Mouse (Mus musculus) lung, postnatal 0 days (tissue): ENCODE results near the gene Pck1. TPM values are rescaled to one million over a fixed set of nuclear protein-coding genes. Genes with fewer than 3 reads are reported as not detected.
"Not testable (repeated sequence)": the region's sequence is repeated elsewhere in the genome, so short reads cannot be mapped to it uniquely, and the experiment has no call there.

Source experiments
- ATAC-seq: fragments of 200-750 bp; cut with Nextera tagmentation; 2 replicates; pipeline ENCODE4 v1.8.0; 2017; ENCODE audit warnings: moderate library complexity
- DNase-seq: peaks from one replicate; pipeline ENCODE4 v3.0.0-alpha.2; 2016; ENCODE audit warnings: low spot score
- H3K27ac ChIP-seq: fragments of 300-500 bp; sonication (generic); 2 replicates; pipeline ENCODE4 v1.5.1; 2014; ENCODE audit warnings: antibody characterized with exemption, mild to moderate bottlenecking, low read length, mixed read lengths
- H3K27me3 ChIP-seq: fragments of 300-500 bp; sonication (generic); replicated peaks from 2 replicates; pipeline ENCODE4 v1.6.1; 2014; ENCODE audit warnings: low read length, mixed read lengths; ENCODE audit not compliant: insufficient read depth
- H3K36me3 ChIP-seq: fragments of 300-500 bp; sonication (generic); 2 replicates; pipeline ENCODE4 v1.6.1; 2014; ENCODE audit warnings: low read length, mixed read lengths; ENCODE audit not compliant: insufficient read depth
- H3K4me1 ChIP-seq: fragments of 300-500 bp; sonication (generic); 2 replicates; pipeline ENCODE4 v1.6.1; 2014; ENCODE audit warnings: antibody characterized with exemption, low read depth, low read length, mixed read lengths; ENCODE audit not compliant: insufficient read depth
- H3K4me2 ChIP-seq: fragments of 300-500 bp; sonication (generic); replicated peaks from 2 replicates; pipeline ENCODE4 v1.6.1; 2014; ENCODE audit warnings: low read depth, mild to moderate bottlenecking, low read length, moderate library complexity, mixed read lengths
- H3K4me3 ChIP-seq: fragments of 300-500 bp; sonication (generic); 2 replicates; pipeline ENCODE4 v1.5.1; 2014; ENCODE audit warnings: low read depth, low read length
- H3K9ac ChIP-seq: fragments of 300-500 bp; sonication (generic); replicated peaks from 2 replicates; pipeline ENCODE4 v1.6.1; 2014; ENCODE audit warnings: low read depth, mild to moderate bottlenecking
- H3K9me3 ChIP-seq: fragments of 300-500 bp; sonication (generic); 2 replicates; pipeline ENCODE4 v1.6.1; 2016; ENCODE audit warnings: low read length, mixed read lengths
- CTCF ChIP-seq: IDR thresholded peaks from 2 replicates; pipeline ENCODE4 v1.5.1; 2016; ENCODE audit warnings: antibody characterized with exemption, mild to moderate bottlenecking
- EP300 ChIP-seq: IDR thresholded peaks from 2 replicates; pipeline ENCODE4 v1.6.1; 2016; ENCODE audit warnings: antibody characterized with exemption, mild to moderate bottlenecking, control low read depth
- WGBS: fragments of 180-500 bp; shearing (Covaris S2); extraction: QIAGEN DNeasy Blood & Tissue Kit; methylation state at CpG from one replicate; pipeline ENCODE4 v1.1.7; 2014; 5-methylcytosine and 5-hydroxymethylcytosine counted together
- polyA plus RNA-seq: library from polyadenylated mRNA; unstranded; fragments of >200 nt; fragmentation: Nextera tagmentation; extraction: Ambion mirVana; gene quantifications from 2 replicates; pipeline ENCODE4 v1.2.1, GENCODE M21; 2015

The Pck1 gene
- 0.08 and 0.10 TPM in 2 replicates for polyA plus RNA-seq

DNA sequence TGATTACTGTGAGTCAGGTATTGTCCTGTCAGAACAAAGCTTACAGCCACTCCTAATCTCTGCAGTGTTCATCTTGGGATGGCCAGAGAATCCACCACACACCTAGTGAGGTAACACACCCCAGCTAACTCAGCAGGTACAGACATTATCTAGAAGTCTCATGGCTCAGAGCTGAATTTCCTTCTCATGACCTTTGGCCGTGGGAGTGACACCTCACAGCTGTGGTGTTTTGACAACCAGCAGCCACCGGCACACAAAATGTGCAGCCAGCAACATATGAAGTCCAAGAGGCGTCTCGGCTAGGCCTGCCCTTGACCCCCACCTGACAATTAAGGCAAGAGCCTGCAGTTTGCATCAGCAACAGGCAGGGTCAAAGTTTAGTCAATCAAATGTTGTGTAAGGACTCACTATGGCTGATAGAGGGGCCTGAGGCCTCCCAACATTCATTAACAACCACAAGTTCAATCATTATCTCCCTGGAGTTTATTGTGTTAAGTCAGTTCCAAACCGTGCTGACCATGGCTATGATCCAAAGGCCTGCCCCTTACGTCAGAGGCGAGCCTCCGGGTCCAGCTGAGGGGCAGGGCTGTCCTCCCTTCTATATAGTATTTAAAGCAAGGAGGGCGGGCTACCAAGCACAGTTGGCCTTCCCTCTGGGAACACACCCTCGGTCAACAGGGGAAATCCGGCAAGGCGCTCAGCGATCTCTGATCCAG, at the start of gene Pck1:
Gene Pck1, plus strand, starts transcription at position 613 of the 716 bp plus-strand sequence.
- DNase-seq (no peak), ATAC-seq (peak; percentile 38; the same call in 1 of the 2 replicates)
- H3K9me3 ChIP-seq, result no peaks in the 10 kb centered on the region
- H3K36me3 ChIP-seq, result no peaks in the 10 kb centered on the region
- H3K27me3 ChIP-seq, result no peaks in the 10 kb centered on the region
- no peak within 1 kb of the TSS for H3K9ac ChIP-seq
- H3K27ac ChIP-seq, result no peak within 1 kb of the TSS
- TF ChIP-seq CTCF (no peak), EP300 (no peak)
- no peak within 1 kb of the TSS for H3K4me3 ChIP-seq
- no peaks in the 10 kb centered on the region for H3K4me1 ChIP-seq
- WGBS, result 52% methylated on average over 13 of the region's 13 CpGs
- H3K4me2 ChIP-seq, result no peak within 1 kb of the TSS

DNA sequence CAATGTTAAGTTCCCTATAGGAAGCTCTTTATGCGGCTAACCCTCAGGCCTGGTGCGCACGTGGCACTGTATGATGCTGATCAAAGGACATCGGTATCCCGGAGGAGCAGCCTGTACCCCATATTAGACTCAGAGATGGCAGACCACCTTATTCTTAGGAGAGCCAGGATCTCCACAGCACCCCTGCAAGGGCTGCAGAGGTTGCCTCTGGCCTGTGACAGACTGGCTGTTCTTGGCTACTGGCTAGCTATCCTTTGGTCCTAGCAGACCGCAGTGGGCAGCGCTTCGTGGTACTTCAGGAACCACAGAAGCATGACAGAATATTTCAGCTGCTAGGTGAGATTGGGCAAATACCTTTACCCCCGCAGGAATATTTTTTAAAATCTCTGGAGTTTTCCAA, 46.4 kb upstream of the Pck1 start:
- no peak overlapping the region for H3K4me2 ChIP-seq
- H3K4me3 ChIP-seq, result no peak overlapping the region
- DNase-seq (no peak), ATAC-seq (no peak)
- no peak overlapping the region for H3K27ac ChIP-seq
- 81% methylated on average over 9 of the region's 9 CpGs for WGBS
- H3K4me1 ChIP-seq, result no peaks in the 10 kb centered on the region
- no peak for TF ChIP-seq EP300
- TF ChIP-seq CTCF, result no peak
- H3K9me3 ChIP-seq, result no peaks in the 10 kb centered on the region
- no peaks in the 10 kb centered on the region for H3K36me3 ChIP-seq
- no peak overlapping the region for H3K9ac ChIP-seq
- H3K27me3 ChIP-seq, result no peaks in the 10 kb centered on the region

DNA sequence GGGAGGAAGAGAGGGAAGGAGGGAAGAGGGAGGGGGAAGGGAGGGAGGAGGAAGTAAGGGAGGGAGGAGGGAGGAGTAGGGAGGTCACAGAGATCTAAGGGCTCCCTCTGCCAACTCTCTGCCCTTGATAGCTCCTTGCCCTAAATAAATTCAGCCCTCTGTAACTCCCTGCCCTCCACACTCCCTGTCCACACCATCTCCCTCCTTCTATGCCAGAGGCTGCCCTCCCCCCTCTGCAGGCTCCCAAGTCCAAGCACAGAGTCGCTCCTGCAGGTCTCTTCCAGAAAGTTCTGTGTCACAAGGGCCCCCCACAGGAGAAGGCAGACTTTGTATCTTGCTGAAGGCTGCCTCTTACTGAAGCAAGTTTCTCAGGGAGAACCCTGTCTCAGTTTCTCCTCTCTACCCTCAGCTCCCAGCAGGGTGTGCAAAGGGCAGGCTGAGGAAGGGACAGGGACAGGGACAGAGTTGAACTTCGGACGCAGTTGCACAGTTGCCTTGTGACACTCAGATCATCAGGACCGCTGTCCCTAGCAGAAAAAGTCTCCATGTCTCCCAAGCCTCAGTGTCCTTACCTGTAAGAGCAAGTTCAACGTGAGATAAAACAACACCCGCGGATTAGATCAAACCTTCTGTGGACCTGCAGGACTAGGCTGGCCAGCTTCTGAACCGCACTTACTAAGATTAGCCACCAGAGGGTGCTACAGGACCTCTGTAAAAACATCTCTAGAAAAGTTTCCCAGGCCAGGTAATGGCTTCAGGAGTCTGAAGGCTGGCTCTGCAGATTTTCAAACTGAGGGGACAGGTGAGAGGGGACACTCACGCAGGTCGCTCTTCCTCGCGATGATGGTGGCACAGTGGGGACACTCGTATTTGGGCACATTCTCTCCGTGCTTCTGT, 45.7 kb upstream of the Pck1 start:
- WGBS, result 15% methylated on average over 14 of the region's 14 CpGs
- Histone ChIP-seq H3K27ac (no peak overlapping the region), H3K9ac (no peak overlapping the region), H3K36me3 (no peaks in the 10 kb centered on the region), H3K9me3 (no peaks in the 10 kb centered on the region), H3K27me3 (no peaks in the 10 kb centered on the region), H3K4me2 (no peak overlapping the region), H3K4me3 (no peak overlapping the region), H3K4me1 (no peaks in the 10 kb centered on the region)
- TF ChIP-seq EP300, result no peak
- TF ChIP-seq CTCF, result peak; percentile 83
- peak; percentile 60 for DNase-seq
- peak; percentile 38; the same call in 1 of the 2 replicates for ATAC-seq

DNA sequence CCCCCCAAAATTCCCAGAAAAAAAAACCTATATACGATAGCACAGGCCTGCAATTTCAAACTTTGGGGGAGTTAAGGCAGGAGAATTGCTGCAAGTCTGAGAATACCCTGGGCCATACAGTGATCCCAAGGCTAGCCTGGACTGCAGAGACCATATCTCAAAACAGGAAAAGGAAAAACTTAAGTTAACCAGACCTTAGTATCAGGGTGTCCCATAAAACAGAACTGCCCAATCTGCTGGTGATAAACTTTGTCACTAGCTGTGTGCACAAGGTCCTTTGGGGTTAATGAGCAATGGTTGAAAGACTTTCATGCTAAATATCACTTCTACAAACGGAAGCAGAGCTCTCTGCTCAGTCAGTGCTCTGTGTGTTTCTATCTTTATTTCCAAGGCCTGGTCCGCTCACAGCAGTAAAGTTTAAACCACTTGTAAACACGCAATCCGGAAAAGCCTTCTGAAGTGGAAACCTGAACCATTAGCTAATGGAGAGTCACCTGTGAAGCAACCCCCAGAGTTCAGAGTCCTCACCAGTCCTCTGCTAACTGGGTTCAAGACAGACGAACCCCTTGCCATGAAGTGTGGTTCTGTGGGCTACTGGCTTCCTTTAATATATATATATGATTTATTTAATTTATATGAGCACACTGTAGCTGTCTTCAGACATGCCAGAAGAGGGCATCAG, 44.2 kb upstream of the Pck1 start:
- TF ChIP-seq EP300, result no peak
- H3K27ac ChIP-seq, result no peak overlapping the region
- H3K4me3 ChIP-seq, result no peak overlapping the region
- DNase-seq, result no peak
- no peaks in the 10 kb centered on the region for H3K9me3 ChIP-seq
- no peak overlapping the region for H3K9ac ChIP-seq
- H3K36me3 ChIP-seq, result no peaks in the 10 kb centered on the region
- H3K4me1 ChIP-seq, result no peaks in the 10 kb centered on the region
- WGBS, result 53% methylated on average over 6 of the region's 6 CpGs
- H3K4me2 ChIP-seq, result no peak overlapping the region
- ATAC-seq, result no peak; the same call in 1 of the 2 replicates
- H3K27me3 ChIP-seq, result no peaks in the 10 kb centered on the region

DNA sequence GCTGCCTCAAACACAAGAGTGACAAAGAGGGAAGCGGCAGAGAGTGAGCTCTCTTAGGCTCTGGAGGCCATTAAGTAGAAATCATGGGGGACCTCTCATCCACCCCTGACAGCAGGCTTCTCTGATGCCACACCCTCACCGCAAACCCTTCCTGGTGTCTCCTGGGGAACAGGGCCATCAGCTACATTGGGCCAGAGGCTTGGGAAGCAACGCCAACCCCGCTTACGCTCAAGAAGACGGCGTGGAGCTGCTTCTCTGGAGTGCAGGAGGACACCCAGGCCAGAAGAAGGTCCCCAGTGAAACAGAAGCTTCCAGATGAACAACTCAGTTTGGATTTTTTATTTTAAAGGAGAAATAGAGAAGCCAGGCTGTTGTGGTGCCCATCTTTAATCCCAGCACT, 43.3 kb upstream of the Pck1 start:
- Histone ChIP-seq H3K27ac (no peak overlapping the region), H3K4me2 (no peak overlapping the region), H3K36me3 (no peaks in the 10 kb centered on the region), H3K4me3 (no peak overlapping the region), H3K9me3 (no peaks in the 10 kb centered on the region), H3K4me1 (no peaks in the 10 kb centered on the region), H3K9ac (no peak overlapping the region), H3K27me3 (no peaks in the 10 kb centered on the region)
- ATAC-seq (no peak), DNase-seq (no peak)
- 89% methylated on average over 7 of the region's 7 CpGs for WGBS
- TF ChIP-seq EP300 (no peak), CTCF (no peak)

DNA sequence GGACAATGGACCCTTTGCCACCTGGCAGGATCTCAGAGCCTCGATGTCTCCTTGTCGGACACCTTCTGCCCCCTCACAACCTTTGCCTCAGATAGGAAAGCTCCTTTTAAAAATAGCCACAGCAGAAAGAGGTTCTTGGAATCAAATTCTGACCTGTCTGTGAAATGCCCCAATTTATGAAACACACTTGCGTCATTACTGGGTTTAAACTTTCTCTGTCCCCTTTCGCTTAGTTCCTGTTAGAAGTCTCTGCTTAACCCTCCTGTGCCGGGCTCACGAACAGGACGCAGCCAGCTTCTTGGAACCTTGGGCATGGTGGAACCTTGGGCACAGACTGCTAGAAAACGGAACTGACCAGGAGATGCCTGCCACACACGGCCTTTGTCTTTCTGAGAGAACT, 42.3 kb upstream of the Pck1 start:
- no peaks in the 10 kb centered on the region for H3K36me3 ChIP-seq
- no peak for ATAC-seq

DNA sequence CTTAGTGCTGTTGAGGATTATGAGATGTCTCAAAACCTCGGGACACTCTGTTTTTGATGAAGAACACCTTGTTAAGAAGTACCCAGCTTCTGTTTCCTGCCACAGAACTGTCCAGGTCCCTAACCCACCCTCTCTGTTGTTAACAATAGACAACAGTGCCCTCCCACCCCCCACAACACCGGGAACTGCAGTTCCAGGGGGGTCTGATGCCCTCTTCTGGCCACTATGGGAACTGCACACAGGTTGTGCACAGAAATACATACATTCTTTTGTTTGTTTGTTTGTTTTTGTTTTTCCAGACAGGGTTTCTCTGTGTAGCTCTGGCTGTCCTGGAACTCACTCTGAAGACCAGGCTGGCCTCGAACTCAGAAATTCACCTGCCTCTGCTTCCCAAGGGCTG, 39.1 kb upstream of the Pck1 start:
- H3K27ac ChIP-seq, H3K36me3 ChIP-seq, H3K4me2 ChIP-seq, H3K4me1 ChIP-seq, H3K9ac ChIP-seq, DNase-seq, H3K9me3 ChIP-seq, H3K4me3 ChIP-seq, ATAC-seq, H3K27me3 ChIP-seq: not testable (repeated sequence)
- WGBS, result 48% methylated on average over 3 of the region's 3 CpGs

More for the DNA sequence above, 42.3 kb upstream of the Pck1 start:
- no peaks in the 10 kb centered on the region for H3K4me1 ChIP-seq
- no peak overlapping the region for H3K27ac ChIP-seq
- no peak overlapping the region for H3K4me2 ChIP-seq
- H3K9me3 ChIP-seq, result no peaks in the 10 kb centered on the region
- no peaks in the 10 kb centered on the region for H3K27me3 ChIP-seq
- TF ChIP-seq CTCF (no peak), EP300 (no peak)
- DNase-seq, result no peak
- no peak overlapping the region for H3K4me3 ChIP-seq
- WGBS, result 80% methylated on average over 9 of the region's 9 CpGs
- H3K9ac ChIP-seq, result no peak overlapping the region
